Mouse (Mus musculus) hindbrain, embryonic 16.5 days (tissue): Measurements from ENCODE around the gene Ogfod3. TPM values are rescaled to one million over a fixed set of nuclear protein-coding genes. Genes with fewer than 3 reads are reported as not detected.

Source experiments
- ATAC-seq: fragments of 200-750 bp; cut with Nextera tagmentation; 2 replicates; pipeline ENCODE4 v1.8.0; 2017; ENCODE audit warnings: moderate TSS enrichment, moderate library complexity
- H3K27ac ChIP-seq: fragments of 300-500 bp; sonication (generic); 2 replicates; pipeline ENCODE4 v1.5.1; 2014; ENCODE audit warnings: low read depth, mild to moderate bottlenecking, control low read depth, low read length, moderate library complexity
- H3K27me3 ChIP-seq: fragments of 300-500 bp; sonication (generic); replicated peaks from 2 replicates; pipeline ENCODE4 v1.6.1; 2014; ENCODE audit warnings: low read length; ENCODE audit not compliant: control insufficient read depth, insufficient read depth
- H3K36me3 ChIP-seq: fragments of 300-500 bp; sonication (generic); 2 replicates; pipeline ENCODE4 v1.6.1; 2014; ENCODE audit warnings: mild to moderate bottlenecking, low read length, moderate library complexity, mixed read lengths; ENCODE audit not compliant: control insufficient read depth, insufficient read depth
- H3K4me1 ChIP-seq: fragments of 300-500 bp; sonication (generic); 2 replicates; pipeline ENCODE4 v1.6.1; 2014; ENCODE audit warnings: low read depth, low read length; ENCODE audit not compliant: control insufficient read depth, insufficient read depth
- H3K4me2 ChIP-seq: fragments of 300-500 bp; sonication (generic); 2 replicates; pipeline ENCODE4 v1.6.1; 2014; ENCODE audit warnings: mild to moderate bottlenecking, low read length, control low read depth, moderate library complexity
- H3K4me3 ChIP-seq: fragments of 300-500 bp; sonication (generic); 2 replicates; pipeline ENCODE4 v1.5.1; 2014; ENCODE audit warnings: mild to moderate bottlenecking, low read length, control low read depth, moderate library complexity
- H3K9ac ChIP-seq: fragments of 300-500 bp; sonication (generic); 2 replicates; pipeline ENCODE4 v1.6.1; 2014; ENCODE audit warnings: low read depth, mild to moderate bottlenecking, control low read depth, low read length, moderate library complexity
- H3K9me3 ChIP-seq: fragments of 300-500 bp; sonication (generic); 2 replicates; pipeline ENCODE4 v1.6.1; 2014; ENCODE audit warnings: mild to moderate bottlenecking, low read length, moderate library complexity; ENCODE audit not compliant: control insufficient read depth
- WGBS: fragments of 180-500 bp; shearing (Covaris S2); extraction: QIAGEN DNeasy Blood & Tissue Kit; methylation state at CpG from one replicate; pipeline ENCODE4 v1.1.7; 2014; 5-methylcytosine and 5-hydroxymethylcytosine counted together
- polyA plus RNA-seq: library from polyadenylated mRNA; unstranded; fragments of >200 nt; fragmentation: Nextera tagmentation; extraction: Ambion mirVana; gene quantifications from 2 replicates; pipeline ENCODE4 v1.2.1, GENCODE M21; 2015

The Ogfod3 gene
- polyA plus RNA-seq: 32.7 and 33.3 TPM in 2 replicates

DNA sequence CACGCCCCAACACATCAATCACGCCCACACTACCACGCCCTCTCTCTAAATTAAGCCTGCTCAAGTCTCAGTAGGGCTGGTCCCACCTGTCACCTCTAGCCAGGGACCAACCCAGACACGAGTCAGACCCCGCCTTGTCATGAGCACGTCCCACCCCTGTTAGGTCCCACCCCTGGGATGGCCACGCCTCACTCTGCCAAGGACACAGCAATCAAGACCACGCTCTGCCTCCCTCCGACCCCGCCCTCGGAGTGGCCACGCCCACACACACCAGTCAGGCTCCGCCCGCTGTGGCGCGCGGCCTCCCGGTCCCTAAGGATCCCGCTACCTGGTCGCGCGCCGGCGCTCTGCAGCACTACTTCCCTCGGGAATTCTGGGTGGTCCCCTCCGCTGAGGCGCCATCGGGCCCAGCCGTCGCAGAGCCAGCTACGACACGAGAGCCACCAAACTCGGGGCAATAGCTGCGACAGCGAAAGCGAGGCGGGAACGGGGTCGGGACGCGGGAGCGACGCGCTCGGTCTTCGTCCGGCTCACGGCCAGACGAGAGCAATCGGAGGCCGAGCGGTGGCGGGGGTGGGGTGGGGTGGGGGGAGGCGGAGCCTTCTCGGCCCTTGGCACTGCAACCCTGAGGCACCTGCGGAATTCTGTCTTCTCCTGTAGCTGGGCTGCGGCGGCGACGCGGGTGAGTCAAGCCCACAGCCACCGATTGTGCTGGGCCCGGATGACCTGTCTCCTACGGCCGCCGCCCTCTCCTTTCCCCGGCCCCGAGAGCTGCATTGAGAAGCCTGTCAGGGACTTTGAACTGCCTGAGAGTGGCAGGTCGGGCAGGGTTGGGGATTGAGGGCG lies at the start of gene Ogfod3, which contains the start of gene Hexdc:
Ogfod3 (minus strand) TSS at position 551 of the 846 bp plus-strand sequence.
Hexdc (plus strand) TSS at position 273 of the 846 bp plus-strand sequence.
- H3K27me3 ChIP-seq: no peaks in the 10 kb centered on the region
- peaks cover 3% of the 10 kb centered on the region; the same call in 1 of the 2 replicates for H3K4me1 ChIP-seq
- peak within 1 kb of the TSS; percentile 85 for H3K9ac ChIP-seq
- peak within 1 kb of the TSS; percentile 93 for H3K27ac ChIP-seq
- no peaks in the 10 kb centered on the region for H3K36me3 ChIP-seq
- WGBS: under 1% methylated on average over 69 of the region's 70 CpGs
- peak; percentile 98 for ATAC-seq
- H3K4me3 ChIP-seq: peak within 1 kb of the TSS; percentile 81
- no peaks in the 10 kb centered on the region for H3K9me3 ChIP-seq
- H3K4me2 ChIP-seq: peak within 1 kb of the TSS; percentile 72

DNA sequence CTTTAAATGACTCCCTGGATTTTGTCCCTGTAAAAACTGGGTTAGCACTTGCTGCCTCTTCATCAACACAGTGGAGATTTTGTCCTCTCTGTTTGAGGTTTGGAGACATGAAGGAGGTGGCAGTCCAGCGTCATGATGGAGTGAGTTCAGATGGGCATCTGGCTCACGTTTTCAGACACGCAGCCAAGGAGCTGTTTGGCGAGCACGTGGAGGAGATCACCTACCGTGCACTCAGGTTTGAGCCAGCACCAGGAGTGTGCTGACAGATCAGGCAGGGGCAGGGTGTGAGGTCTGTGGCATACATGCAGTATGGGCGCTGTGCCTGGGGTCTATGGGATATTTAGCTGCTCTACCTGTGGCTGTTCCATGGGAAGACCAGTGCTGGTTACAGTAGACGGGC lies 45.7 kb upstream of the Ogfod3 start:
- H3K36me3 ChIP-seq: peaks cover 82% of the 10 kb centered on the region
- H3K27me3 ChIP-seq: no peaks in the 10 kb centered on the region
- H3K9ac ChIP-seq: no peak overlapping the region
- H3K4me2 ChIP-seq: no peak overlapping the region
- H3K27ac ChIP-seq: no peak overlapping the region
- H3K4me3 ChIP-seq: no peak overlapping the region
- WGBS: 89% methylated on average over 8 of the region's 8 CpGs
- no peaks in the 10 kb centered on the region for H3K4me1 ChIP-seq
- no peak for ATAC-seq
- H3K9me3 ChIP-seq: no peaks in the 10 kb centered on the region

DNA sequence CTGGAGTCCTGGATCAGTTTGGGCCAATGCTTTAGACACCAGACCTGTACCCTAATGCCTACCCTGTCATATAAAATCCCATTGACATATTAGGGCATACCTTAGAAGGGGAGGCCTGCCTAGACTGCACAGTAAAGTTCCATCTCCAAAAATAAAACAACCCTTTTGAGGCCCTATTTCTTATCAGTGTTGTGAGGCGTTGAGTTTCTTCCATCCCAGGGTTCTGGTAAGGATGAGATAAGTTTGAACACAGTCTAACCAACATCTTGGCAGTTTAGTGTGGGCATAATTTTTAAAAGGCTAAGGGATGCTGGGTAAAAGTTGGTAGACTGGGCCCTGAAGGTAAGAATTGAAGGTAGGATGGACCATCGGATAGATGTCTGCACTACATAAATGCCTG lies 35.2 kb upstream of the Ogfod3 start:
- Histone ChIP-seq H3K9me3 (no peaks in the 10 kb centered on the region), H3K4me2 (no peak overlapping the region), H3K27ac (no peak overlapping the region), H3K36me3 (peaks cover 15% of the 10 kb centered on the region), H3K4me1 (peaks cover 25% of the 10 kb centered on the region), H3K9ac (no peak overlapping the region), H3K4me3 (no peak overlapping the region), H3K27me3 (no peaks in the 10 kb centered on the region)
- WGBS: 100% methylated on average over 2 of the region's 2 CpGs
- no peak for ATAC-seq

DNA sequence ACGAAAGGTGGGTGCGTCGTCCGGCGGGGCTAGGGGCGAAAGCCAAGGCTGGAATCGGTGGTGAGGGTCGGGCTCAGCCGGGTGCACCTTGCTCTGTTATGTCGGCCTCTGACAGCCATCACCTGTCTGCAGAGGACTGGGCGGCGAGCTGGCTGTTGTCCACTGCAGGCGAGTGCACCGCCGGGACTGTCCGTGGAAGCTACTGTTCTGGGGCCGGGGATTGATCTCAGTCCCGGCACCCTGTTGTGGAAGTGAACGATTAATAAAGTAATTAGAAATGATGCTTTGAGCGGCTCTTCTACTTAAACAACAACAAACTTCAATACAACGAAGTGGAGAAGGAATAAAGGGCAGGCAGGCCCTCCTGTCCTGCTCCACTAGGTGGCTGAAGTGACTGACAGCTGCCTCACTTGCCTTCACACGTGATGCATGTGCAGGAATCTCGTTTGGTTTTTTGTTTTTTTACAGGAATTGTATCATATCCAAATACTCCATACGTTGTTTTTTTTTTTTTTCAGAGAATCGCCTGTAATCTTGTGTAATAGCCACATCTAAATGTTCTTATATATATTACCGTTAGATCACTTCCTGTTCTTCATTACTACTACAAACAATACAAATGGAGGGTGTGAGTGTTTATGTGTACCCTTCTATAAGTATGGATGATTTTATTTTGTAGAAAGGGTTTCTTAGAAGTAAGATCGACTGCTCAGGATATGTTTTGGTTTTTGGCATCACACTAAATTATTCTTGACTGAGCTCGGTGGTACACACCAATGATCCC lies 33.0 kb upstream of the Ogfod3 start:
- no peaks in the 10 kb centered on the region for H3K9me3 ChIP-seq
- peak; percentile 60 for ATAC-seq
- H3K27me3 ChIP-seq: no peaks in the 10 kb centered on the region
- H3K9ac ChIP-seq: peak overlapping the region; percentile 90
- peak overlapping the region; percentile 95 for H3K27ac ChIP-seq
- H3K36me3 ChIP-seq: peaks cover 3% of the 10 kb centered on the region; the same call in 1 of the 2 replicates
- H3K4me1 ChIP-seq: peaks cover 25% of the 10 kb centered on the region
- peak overlapping the region; percentile 68 for H3K4me2 ChIP-seq
- peak overlapping the region; percentile 79 for H3K4me3 ChIP-seq
- WGBS: 3% methylated on average over 28 of the region's 28 CpGs

DNA sequence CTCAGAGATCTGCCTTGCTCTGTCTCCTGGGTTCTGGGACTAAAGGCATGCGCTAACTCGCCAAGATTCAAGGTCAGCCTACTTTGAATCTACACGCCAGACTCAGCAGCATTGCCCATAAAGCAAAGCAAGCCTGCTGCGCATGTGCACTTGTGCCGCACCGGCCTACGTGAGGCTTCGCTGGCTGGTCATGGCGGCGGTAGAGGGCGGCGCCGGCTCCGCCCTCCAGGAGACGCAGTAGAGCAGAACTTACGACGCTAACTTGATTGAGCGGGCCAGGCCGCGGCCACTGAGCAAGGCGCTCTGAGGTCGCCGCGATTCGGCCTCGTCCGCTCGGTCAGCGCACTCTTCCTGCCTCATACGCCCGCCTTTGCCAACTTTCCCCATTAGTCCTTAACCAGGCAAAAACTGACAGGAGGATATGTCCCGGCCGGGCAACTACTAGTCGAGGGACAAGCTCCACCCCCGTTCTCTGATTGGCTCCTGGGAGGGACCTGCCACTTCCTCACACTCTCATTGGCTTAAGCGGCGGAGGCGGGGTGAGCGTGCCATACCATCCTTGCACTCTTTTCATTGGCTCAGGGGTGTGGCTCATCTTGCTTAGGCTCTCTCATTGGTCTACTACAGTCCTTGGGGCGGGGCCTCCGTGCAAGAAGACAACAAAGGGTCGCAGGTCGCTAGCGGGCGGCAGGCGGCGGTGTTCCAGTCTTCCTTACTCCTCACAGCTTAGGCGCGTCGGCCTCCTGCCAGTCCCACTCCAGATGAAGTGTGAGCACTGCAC lies 32.2 kb upstream of the Ogfod3 start, which contains the start of gene Narf:
Narf (plus strand) TSS at position 690 of the 781 bp plus-strand sequence.
- Histone ChIP-seq H3K9me3 (no peaks in the 10 kb centered on the region), H3K4me2 (peak within 1 kb of the TSS; percentile 68), H3K36me3 (no peaks in the 10 kb centered on the region), H3K9ac (peak within 1 kb of the TSS; percentile 90), H3K27ac (peak within 1 kb of the TSS; percentile 95), H3K27me3 (no peaks in the 10 kb centered on the region), H3K4me3 (peak within 1 kb of the TSS; percentile 79), H3K4me1 (peaks cover 25% of the 10 kb centered on the region)
- under 1% methylated on average over 50 of the region's 50 CpGs for WGBS
- ATAC-seq: peak; percentile 99

DNA sequence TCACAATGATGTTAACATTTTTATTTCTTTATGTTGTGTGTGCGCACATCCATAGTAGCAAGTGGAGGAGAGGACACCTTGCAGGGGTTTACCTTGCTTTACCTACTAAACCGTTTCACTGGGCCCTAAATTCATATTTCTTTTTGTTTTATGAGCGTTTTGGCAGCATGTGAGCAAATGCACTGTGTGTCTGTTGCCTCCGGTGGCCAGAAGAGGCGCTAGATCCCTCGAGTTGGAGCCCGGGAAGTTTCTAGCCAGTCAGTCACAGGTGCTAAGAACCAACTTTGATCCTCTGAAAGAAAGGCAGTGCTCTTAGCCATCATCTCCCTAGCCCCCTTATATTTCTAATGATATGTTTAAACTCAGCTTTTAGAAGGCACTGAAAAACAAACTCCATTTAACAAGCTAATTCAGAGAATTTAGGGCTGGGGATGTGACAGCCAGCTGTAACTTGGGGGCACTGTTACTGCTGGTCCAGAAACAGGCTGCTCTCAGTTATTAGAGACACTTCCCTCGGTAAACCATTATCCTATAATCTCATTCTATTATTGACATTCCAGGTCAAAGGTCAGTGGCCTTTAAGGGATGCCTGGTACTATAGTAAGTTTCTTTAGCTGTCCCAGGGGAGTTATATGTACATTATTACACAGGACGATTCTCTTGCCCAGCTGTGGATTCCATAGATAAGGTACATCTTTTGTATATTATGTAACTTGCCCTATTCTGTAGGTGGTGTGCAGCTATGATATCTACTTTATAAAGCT lies 31.1 kb upstream of the Ogfod3 start:
- Histone ChIP-seq H3K36me3 (no peaks in the 10 kb centered on the region), H3K4me3 (no peak overlapping the region), H3K4me2 (peak overlapping the region; percentile 46), H3K27ac (peak overlapping the region; percentile 94), H3K9ac (no peak overlapping the region), H3K27me3 (no peaks in the 10 kb centered on the region), H3K4me1 (peaks cover 20% of the 10 kb centered on the region), H3K9me3 (no peaks in the 10 kb centered on the region)
- 29% methylated on average over 9 of the region's 9 CpGs for WGBS
- ATAC-seq: no peak

DNA sequence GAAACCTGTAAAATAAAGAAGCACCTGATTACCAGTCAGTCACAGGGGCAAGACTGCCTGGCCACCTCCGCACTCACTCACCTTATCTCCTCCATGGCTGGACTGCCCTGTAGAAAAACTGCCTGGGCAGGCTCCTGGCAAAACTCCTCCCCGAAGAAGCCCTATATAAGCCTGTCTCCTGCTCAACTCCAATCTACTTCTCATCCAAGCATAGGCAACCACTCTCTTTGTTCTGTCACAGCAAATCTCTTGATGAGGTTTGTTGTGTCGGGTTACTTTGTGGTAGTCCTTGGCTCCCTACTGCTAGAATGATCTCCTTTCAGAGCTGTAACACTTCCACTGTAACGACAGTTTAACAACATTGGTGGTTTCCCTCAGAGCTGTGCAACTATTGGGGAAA lies 28.2 kb upstream of the Ogfod3 start:
- Histone ChIP-seq H3K27ac (no peak overlapping the region), H3K9me3 (no peaks in the 10 kb centered on the region), H3K4me3 (no peak overlapping the region), H3K27me3 (no peaks in the 10 kb centered on the region), H3K36me3 (no peaks in the 10 kb centered on the region), H3K9ac (no peak overlapping the region), H3K4me1 (peaks cover 12% of the 10 kb centered on the region), H3K4me2 (no peak overlapping the region)
- WGBS: 41% methylated on average over 4 of the region's 4 CpGs
- no peak for ATAC-seq

DNA sequence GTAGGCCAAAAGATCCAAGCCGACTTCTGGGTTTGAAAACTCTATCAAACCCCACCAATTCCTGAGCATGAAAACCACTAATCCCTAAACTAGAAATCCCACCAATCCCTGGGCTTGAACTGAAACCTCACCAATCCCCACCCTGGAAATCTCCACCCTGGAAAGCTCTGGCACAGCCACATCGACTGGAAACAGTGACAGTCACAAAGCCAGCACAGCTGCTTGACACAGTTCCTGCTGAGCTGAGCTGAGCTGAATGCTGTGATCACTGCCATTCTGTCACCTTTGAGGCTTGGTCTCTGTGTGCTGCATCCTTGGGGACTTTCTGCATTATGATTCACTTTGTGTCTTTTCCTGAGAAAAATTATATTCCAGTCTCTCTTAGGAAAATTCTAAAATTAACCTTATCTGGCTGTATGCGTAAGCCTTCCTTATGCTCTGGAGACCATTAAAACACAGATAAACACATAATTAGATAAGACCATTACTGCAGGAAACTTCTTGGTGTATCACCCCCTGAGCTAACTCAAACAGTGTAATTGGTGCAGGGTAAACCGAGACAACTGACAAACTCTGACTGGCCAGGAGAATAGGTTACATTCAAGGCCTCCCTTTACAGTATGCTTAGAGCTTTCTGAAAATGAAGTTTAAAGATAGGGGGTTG lies 27.2 kb upstream of the Ogfod3 start:
- no peaks in the 10 kb centered on the region for H3K36me3 ChIP-seq
- peaks cover 20% of the 10 kb centered on the region for H3K4me1 ChIP-seq
- no peak overlapping the region for H3K9ac ChIP-seq
- no peaks in the 10 kb centered on the region for H3K9me3 ChIP-seq
- no peak overlapping the region for H3K4me3 ChIP-seq
- H3K27me3 ChIP-seq: no peaks in the 10 kb centered on the region
- no peak overlapping the region for H3K4me2 ChIP-seq
- ATAC-seq: no peak
- WGBS: 54% methylated on average over 4 of the region's 4 CpGs
- H3K27ac ChIP-seq: no peak overlapping the region
